Comparison of ENCODE assay signal across 16 mouse cellular contexts in the genomic region with DNA sequence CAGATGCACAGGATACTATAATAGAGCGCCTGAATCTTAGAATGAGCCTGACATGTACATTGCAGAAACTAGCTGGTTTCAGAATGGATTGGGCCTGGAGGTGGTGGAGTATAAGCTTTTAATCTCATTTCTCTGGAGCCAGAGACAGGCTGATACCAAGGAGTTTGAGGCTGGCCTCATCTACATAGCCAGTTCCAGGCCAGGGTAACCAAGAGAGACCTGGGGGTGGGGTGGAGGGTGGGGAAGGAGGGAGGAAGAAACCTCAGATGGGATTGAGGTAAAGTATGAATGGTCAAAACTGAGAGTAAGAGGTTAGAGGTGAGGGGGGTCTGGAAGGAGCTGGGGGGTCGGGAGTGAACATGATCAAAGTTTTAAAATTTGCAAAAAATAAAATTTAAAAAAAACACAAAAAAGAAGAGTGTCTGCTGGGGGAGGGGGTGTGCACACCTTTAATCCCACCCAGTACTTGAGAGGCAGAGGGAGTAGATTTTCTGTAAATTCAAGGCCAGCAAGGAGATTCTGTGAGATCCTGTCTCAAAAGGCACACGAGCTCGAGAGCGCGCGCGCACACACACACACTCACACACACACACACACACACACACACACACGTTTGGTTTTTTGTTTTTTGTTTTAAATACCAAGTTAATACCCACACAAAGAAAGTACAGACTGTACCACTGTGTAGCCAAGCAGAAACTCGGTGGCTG.
"Had no signal": no experiment of that assay in that cellular context is flagged by ENCODE, and none has a peak within 500 bp of the region (broad histone marks: within the 10 kb centered on the region; RNA-seq: fewer than 3 reads in every experiment).

No protein-coding gene starts in this region.

- ATAC-seq: midbrain, embryonic 15.5 days had no signal

- H3K36me3 ChIP-seq: limb, embryonic 10.5 days; liver, embryonic 15.5 days; midbrain, embryonic 10.5 days; midbrain, embryonic 15.5 days; neural tube, embryonic 13.5 days; stomach, embryonic 15.5 days had no signal

- H3K27ac ChIP-seq: left cerebral cortex, adult 2 months; limb, embryonic 10.5 days; liver, embryonic 15.5 days; midbrain, embryonic 15.5 days; neural tube, embryonic 13.5 days; stomach, embryonic 15.5 days had no signal

- H3K4me1 ChIP-seq: midbrain, embryonic 15.5 days had no signal

- H3K9ac ChIP-seq: liver, embryonic 15.5 days; midbrain, embryonic 15.5 days; stomach, embryonic 15.5 days had no signal

- DNase-seq: kidney, postnatal 10 days; lung, adult 2 months; lung, postnatal 10 days; lung, postnatal 4 days; right cerebral cortex, postnatal 4 days; spleen, adult 18-20 months; thymus, adult 2 months; thymus, postnatal 25 days had no signal

- H3K4me2 ChIP-seq: liver, embryonic 11.5 days; liver, embryonic 15.5 days; midbrain, embryonic 15.5 days; neural tube, embryonic 13.5 days; stomach, embryonic 15.5 days had no signal

- H3K27me3 ChIP-seq: liver, embryonic 15.5 days; neural tube, embryonic 13.5 days; stomach, embryonic 15.5 days had no signal

- H3K9me3 ChIP-seq: limb, embryonic 10.5 days; liver, embryonic 15.5 days; midbrain, embryonic 10.5 days; midbrain, embryonic 15.5 days; neural tube, embryonic 13.5 days; stomach, embryonic 15.5 days had no signal

- H3K4me3 ChIP-seq: left cerebral cortex, adult 2 months; limb, embryonic 10.5 days; liver, embryonic 15.5 days; midbrain, embryonic 10.5 days; midbrain, embryonic 15.5 days; neural tube, embryonic 13.5 days; stomach, embryonic 15.5 days had no signal
